Mouse (Mus musculus): ENCODE data around the gene Rack1. TPM values are rescaled to one million over a fixed set of nuclear protein-coding genes. Genes with fewer than 3 reads are reported as not detected.
"Not testable (repeated sequence)": the region's sequence is repeated elsewhere in the genome, so short reads cannot be mapped to it uniquely, and the experiment has no call there.

The Rack1 gene
- total RNA-seq (2022), result 100 to 1,000 TPM; 568 to 660 (median 629) TPM

- peak; percentile 86 for DNase-seq
Observed at GRCm38 (mm10) chr11:48799921-48800701, at the start of gene Rack1. Gene Rack1 (plus strand): TSS chr11:48800332.

DNA sequence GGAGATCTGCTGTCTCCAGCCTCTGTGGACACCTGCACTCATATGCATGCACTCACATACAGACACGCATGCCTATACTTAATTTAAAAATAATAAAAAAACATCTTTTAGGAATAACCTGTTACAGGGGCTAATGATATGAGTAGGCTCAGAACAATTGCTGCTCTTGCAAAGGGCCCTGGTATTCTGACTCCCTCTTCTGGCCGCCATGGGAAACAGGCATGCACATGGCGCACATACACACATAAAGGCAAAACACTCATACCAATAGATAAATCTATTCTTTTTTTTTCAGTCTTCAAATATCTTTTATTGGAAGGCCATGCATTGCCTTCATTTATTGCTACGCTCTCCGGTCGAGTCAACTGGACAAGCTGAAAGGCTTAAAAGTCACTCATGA is 49.7 kb upstream of the Rack1 start:
- no peak for DNase-seq

DNA sequence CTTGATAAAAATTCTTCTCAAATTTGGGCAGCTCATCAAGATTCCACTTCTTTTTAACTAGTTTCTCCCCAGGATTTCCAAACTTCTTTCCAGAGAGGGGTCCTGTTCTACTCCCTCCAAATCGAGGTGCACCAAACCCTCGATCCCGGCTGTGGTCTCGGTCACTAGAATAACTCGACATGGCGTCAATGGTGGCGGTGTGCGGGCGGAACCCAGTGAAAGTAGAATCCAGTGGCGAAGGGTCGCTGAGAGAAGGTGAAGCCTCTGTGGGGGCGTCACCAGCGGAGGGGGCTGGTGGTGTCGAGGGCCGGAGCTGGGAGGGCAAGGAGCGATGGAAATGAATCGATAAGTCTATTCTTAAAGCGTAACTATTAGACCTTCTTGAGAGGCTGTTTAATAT is 46.6 kb upstream of the Rack1 start:
- not testable (repeated sequence) for DNase-seq

- no peak for DNase-seq
Observed at GRCm38 (mm10) chr11:48759021-48759420, 41.1 kb upstream of the Rack1 start.

- DNase-seq, result no peak
Observed at GRCm38 (mm10) chr11:48764119-48764518, 36.0 kb upstream of the Rack1 start.

GRCm38 (mm10) chr11:48767195-48767876 is 32.8 kb upstream of the Rack1 start:
- DNase-seq, result no peak

DNA sequence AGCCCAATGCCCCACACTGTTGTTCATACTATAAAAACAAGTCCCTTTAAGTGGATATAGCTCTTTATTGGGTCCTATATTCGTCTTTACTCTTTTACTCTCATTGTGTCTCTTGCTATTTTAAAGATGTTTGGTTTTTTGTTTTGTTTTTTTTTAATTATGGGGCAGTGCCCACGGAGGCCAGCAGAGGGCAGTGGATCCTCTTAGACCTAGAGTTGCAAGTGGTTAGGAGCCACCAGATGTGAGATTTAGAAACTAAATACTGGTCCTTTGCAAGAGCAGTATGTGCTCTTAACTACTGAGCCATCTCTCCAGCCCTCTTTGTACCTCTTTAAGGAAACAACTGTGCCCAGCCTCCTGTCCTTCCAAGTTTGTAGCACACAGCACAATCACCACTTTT is 28.4 kb upstream of the Rack1 start:
- DNase-seq, result no peak

GRCm38 (mm10) chr11:48774443-48775298 is 25.5 kb upstream of the Rack1 start:
- DNase-seq, result no peak

GRCm38 (mm10) chr11:48775483-48775882 is 24.6 kb upstream of the Rack1 start:
- no peak for DNase-seq

- no peak for DNase-seq
Observed at GRCm38 (mm10) chr11:48776664-48777063, 23.5 kb upstream of the Rack1 start.

- DNase-seq, result no peak
Observed at GRCm38 (mm10) chr11:48777303-48777702, 22.8 kb upstream of the Rack1 start.

GRCm38 (mm10) chr11:48779450-48779849 is 20.7 kb upstream of the Rack1 start:
- DNase-seq, result no peak

DNA sequence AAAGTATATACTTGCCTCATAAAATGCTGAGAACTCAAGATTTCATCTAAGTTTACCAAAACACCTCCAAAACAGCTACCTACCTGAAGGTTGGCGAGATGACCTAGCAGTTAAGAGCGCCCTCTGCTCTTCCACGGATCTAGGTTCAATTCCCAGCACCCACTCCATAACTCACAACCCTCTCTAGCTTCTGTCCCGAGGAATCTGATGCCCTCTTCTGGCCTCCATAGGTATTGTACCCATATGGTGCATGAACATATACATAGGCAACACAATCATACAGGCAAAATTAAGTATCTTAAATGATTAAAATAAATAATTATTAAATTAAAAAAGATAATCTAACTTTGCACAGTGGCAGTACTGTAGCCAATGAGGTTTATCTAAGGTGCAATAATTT is 17.9 kb upstream of the Rack1 start:
- no peak for DNase-seq

DNA sequence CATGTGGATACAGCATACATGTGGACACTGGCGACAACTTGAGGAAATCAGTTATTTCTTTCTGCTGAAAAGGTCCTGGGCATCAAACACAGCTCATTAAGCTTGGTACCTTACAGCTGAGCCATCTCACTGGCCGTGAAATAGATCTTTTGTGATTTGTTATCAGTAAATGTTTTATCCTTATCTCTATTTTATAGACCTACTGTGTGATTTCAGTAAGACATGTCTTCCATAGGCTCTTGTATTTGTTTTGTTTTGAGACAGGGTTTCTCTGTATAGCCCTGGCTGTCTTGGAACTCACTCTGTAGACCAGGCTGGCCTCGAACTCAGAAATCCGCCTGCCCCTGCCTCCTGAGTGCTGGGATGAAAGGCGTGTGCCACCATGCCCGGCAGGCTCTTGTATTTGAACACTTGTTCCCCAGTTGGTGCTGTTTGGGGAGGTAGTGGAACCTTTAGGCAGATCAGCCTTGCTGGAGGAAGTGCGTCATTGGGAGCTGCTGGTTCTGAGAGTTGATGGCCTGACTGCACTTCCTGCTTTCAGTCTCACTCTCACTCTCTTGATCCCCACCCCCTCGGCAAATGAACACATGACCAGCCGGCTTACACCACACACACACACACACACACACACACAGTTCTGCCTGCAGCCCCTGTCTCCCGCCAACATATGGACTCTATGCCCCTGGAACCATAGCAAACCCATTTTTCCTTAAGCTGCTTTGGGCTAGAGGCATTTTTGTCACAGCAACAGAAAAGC is 12.5 kb upstream of the Rack1 start:
- DNase-seq, result no peak

GRCm38 (mm10) chr11:48788311-48789089 is 11.6 kb upstream of the Rack1 start:
- peak; percentile 49 for DNase-seq

DNA sequence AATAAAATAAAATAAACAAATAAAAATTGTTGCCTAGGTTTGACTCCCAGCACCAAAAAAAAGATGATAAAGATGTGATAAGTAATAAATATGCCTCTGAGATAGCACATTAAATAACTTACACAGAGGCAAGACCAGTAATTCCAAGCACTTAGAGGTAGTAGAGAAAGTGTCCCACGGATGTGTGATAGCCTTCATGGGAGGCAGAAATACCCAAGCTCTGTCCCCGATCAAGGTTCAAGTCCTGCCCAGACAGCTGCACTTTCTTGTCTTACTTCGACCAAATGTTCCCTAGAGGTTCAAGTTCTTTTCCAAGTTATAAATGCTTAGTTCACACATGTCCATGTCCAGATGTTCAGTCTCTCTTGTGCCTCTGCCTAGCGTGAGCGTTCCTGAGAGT is 10.9 kb upstream of the Rack1 start:
- no peak for DNase-seq

DNA sequence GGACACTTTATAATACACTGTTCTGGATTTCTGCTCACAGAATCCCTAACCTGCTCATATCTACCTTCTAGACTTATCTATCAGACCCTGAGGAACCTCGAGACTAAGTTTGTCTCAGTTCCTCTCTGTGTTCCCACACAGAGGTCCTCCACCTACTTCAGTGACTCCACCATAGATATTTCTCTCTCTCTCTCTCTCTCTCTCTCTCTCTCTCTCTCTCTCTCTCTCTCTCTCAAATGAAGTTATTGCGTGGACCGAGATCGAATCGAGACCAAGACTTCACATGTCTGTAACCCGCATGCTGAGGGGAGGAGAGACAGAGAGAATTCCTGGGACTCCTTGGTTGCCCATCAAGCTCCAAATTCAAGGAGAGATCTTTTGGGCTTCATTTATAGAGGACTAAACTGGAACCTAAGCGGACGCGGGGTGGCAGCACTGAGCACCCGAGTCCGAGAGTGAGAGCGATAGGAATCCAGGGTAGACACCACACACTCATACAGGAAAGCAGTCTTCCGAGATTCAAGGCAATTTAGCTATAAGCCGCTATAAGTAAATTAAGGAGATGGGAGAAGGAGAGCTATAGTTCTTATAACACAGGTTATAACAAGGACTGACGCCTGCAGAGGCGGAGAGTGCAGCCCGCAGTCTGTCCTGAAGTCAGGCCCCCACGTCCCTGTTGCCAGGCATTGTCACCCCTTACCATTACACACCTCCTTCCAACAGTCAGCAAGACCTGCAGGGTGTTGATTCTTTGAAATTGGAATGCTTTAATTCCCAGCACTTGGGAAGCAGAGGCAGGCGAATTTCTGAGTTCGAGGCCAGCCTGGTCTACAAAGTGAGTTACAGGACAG is 9.9 kb upstream of the Rack1 start:
- peak; percentile 70 for DNase-seq

DNA sequence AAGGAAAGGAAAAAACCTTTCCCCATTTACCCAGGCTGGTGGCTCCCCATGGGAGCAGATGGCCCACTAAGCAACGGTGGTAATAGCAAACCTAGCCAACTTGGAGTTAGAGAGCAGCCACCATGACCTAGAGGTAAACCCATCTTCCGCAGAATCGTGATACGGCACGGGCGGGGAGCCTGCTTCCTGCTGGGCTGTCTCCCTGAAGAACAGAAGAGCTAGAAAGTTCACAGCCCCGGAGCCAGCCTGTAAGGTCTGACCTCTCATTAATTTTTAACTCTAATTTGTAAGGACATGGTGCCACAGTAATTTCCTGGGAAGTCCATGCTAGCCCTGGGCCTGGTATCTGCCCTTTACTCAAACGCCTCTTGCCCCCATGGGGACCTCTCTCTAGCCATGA is 9.2 kb upstream of the Rack1 start:
- DNase-seq, result no peak

- DNase-seq, result not testable (repeated sequence)
Observed at GRCm38 (mm10) chr11:48791894-48792293, 8.2 kb upstream of the Rack1 start.

DNA sequence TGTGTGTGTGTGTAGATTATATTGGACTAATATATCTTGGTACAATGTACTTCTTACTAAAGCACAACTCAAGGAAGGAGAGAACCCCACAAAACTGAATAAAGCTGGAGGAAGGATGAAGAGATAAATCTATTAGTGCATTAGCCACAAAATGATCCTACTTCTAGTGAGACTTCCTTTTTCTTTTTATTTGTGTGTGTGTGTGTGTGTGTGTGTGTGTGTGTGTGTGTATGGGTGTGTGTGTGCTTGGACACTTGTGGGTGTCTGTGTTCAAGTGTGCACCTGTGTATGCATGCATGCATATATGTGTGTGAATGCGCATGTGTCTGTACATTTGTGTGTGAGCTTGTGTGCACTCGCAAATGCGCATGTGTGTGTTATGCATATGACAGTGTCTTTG is 6.9 kb upstream of the Rack1 start:
- DNase-seq, result no peak

GRCm38 (mm10) chr11:48795221-48795620 is 4.9 kb upstream of the Rack1 start:
- DNase-seq, result no peak

Data from adrenal gland, adult 8-10 months (tissue).